Mouse (Mus musculus) liver, embryonic 13.5 days (tissue): ENCODE results near the gene Ccn2. TPM values are rescaled to one million over a fixed set of nuclear protein-coding genes. Genes with fewer than 3 reads are reported as not detected.

Experiments
- ATAC-seq: fragments of 200-750 bp; cut with Nextera tagmentation; 2 replicates; pipeline ENCODE4 v1.8.0; 2017; ENCODE audit warnings: low read depth, mild to moderate bottlenecking, moderate number of reproducible peaks, moderate library complexity
- DNase-seq: peaks from one replicate; pipeline ENCODE4 v3.0.0; 2022
- H3K27ac ChIP-seq: fragments of 300-500 bp; sonication (generic); 2 replicates; pipeline ENCODE4 v1.5.1; 2015; ENCODE audit warnings: moderate library complexity, mild to moderate bottlenecking, inconsistent platforms
- H3K27me3 ChIP-seq: fragments of 300-500 bp; sonication (generic); 2 replicates; pipeline ENCODE4 v1.6.1; 2015; ENCODE audit warnings: mild to moderate bottlenecking, inconsistent platforms
- H3K36me3 ChIP-seq: fragments of 300-500 bp; sonication (generic); 2 replicates; pipeline ENCODE4 v1.6.1; 2015; ENCODE audit warnings: mild to moderate bottlenecking, inconsistent platforms
- H3K4me1 ChIP-seq: fragments of 300-500 bp; sonication (generic); replicated peaks from 2 replicates; pipeline ENCODE4 v1.6.1; 2015; ENCODE audit warnings: inconsistent platforms
- H3K4me2 ChIP-seq: fragments of 300-500 bp; sonication (generic); 2 replicates; pipeline ENCODE4 v1.6.1; 2015; ENCODE audit warnings: inconsistent platforms, mild to moderate bottlenecking, moderate library complexity
- H3K4me3 ChIP-seq: fragments of 300-500 bp; sonication (generic); replicated peaks from 2 replicates; pipeline ENCODE4 v1.5.1; 2015; ENCODE audit warnings: mild to moderate bottlenecking, inconsistent platforms
- H3K9ac ChIP-seq: fragments of 300-500 bp; sonication (generic); 2 replicates; pipeline ENCODE4 v1.6.1; 2015; ENCODE audit warnings: mild to moderate bottlenecking, inconsistent platforms
- H3K9me3 ChIP-seq: fragments of 300-500 bp; sonication (generic); replicated peaks from 2 replicates; pipeline ENCODE4 v1.6.1; 2016; ENCODE audit warnings: inconsistent platforms
- WGBS: fragments of 180-500 bp; shearing (Covaris S2); methylation state at CpG from one replicate; pipeline ENCODE4 v1.1.7; 2015; ENCODE audit not compliant: insufficient replicate concordance; 5-methylcytosine and 5-hydroxymethylcytosine counted together
- polyA plus RNA-seq: library from polyadenylated mRNA; unstranded; fragments of >200 nt; fragmentation: Nextera tagmentation; extraction: Ambion mirVana; gene quantifications from 2 replicates; pipeline ENCODE4 v1.2.1, GENCODE M21; 2015

The Ccn2 gene
- polyA plus RNA-seq, 1 experiment from 2014 or later, result 0.58 TPM

DNA sequence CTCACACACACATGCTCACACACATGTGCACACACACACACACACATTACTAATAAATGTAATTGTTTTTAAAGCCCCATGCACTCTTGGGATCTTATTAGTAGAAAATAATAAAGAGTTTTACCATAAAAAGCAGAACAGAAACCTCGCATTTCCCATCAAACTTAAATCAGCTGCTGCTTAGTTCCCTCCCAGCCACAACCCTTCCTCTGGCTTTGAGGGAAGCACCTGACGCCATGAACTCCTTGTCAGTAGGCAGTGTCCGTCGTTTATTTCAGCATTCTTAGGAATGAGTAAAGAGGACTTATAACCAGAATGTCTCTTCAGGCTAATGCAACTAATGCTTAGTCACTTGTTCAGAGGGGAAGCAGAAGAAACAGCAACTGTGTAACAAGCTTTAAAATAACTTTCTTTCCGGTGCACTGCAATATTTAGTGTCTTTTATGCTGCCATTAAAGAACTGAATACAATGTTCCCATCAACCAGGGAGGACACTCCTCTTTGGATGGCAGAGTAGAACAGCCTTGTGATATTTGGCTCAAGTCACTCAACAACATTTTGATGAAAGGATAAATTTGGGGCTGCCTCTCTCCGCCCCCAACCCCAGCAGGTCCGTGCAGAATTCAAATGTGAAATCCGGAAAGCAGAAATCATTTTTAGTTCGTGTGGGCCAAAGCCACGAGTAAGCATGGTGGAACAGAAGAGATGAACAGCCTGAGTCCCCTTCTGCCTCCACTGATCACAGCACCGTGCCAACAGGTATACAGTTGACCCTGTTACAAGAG is 47.7 kb downstream of the Ccn2 start:
- DNase-seq (no peak), ATAC-seq (no peak)
- Histone ChIP-seq H3K4me3 (no peak overlapping the region), H3K9ac (no peak overlapping the region), H3K9me3 (no peaks in the 10 kb centered on the region), H3K27me3 (no peaks in the 10 kb centered on the region), H3K27ac (no peak overlapping the region), H3K36me3 (no peaks in the 10 kb centered on the region), H3K4me2 (no peak overlapping the region), H3K4me1 (peaks cover 8% of the 10 kb centered on the region; the same call in 1 of the 2 replicates)
- WGBS, result 58% methylated on average over 11 of the region's 11 CpGs

DNA sequence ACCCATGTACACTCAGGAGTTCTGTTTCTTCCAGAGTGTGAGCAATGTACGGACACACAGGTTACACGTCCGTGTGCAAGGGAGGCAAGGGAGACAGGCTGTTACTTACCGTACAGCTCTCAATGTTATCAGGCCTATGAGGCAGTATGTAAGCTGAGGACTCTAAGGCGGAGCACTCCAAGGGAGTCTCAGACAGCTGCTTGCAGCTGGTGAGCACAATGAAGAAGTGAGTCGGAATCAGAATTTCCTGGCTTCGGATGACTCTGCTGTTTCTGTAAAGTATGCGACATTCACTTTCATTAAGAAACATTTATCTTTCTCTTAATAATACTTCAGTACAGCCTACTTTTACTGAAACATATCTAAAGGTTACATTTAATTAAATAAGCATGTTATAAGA is 49.9 kb downstream of the Ccn2 start:
- no peak for ATAC-seq
- Histone ChIP-seq H3K9ac (no peak overlapping the region), H3K27ac (no peak overlapping the region), H3K36me3 (no peaks in the 10 kb centered on the region), H3K4me1 (no peaks in the 10 kb centered on the region), H3K9me3 (no peaks in the 10 kb centered on the region), H3K4me2 (no peak overlapping the region), H3K4me3 (no peak overlapping the region), H3K27me3 (no peaks in the 10 kb centered on the region)
- DNase-seq, result no peak
- 77% methylated on average over 8 of the region's 8 CpGs for WGBS

Other genes starting within 250 kb of the Ccn2 start
- 1.6 and 2.0 TPM in 2 replicates for gene Enpp1, start 116.7 kb downstream of the Ccn2 start, polyA plus RNA-seq
- 2.1 and 2.4 TPM in 2 replicates for gene Enpp3, start 247.4 kb downstream of the Ccn2 start, polyA plus RNA-seq